Mouse (Mus musculus) lung, postnatal 36 days (tissue): ENCODE measurements at regions not wholly inside any gene's neighbourhood (a gene's known extent, or its start where the extent isn't known, plus 50 kb on each side); places are given as distances from the start of the nearest gene placed in this dataset.

ENCODE experiments used
- DNase-seq: peaks from one replicate; pipeline ENCODE4 v3.0.0; 2022; ENCODE audit warnings: mixed read lengths

GRCm38 (mm10) chr3:149410518-149410917 is 420.2 kb upstream of the Adgrl2 start:
- no peak for DNase-seq

DNA sequence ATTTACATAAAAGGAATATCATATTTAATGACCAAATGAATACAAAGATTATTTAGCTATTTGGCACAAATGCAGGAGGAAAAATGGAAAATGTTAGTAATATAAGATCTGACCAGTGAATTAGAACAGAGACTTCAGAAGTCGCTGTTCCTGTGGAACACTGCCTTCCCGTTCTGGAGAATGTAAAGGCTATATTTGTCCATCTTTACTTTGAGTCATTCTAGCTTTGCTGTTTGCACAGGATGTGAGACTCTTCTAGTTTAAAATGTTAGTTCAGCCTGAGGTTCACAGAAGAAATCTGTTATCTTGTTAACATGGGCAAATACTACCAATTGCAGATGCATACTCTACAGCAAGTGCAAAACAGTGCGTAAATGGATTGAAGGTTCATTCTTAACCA is 418.5 kb upstream of the Adgrl2 start:
- DNase-seq = no peak

- DNase-seq = no peak
These were observed 415.5 kb upstream of the Adgrl2 start for GRCm38 (mm10) chr3:149405872-149406271.

- DNase-seq = no peak
These were observed 414.3 kb upstream of the Adgrl2 start for GRCm38 (mm10) chr3:149404691-149405090.

- no peak for DNase-seq
These were observed 412.1 kb upstream of the Adgrl2 start for GRCm38 (mm10) chr3:149402496-149402895.

DNA sequence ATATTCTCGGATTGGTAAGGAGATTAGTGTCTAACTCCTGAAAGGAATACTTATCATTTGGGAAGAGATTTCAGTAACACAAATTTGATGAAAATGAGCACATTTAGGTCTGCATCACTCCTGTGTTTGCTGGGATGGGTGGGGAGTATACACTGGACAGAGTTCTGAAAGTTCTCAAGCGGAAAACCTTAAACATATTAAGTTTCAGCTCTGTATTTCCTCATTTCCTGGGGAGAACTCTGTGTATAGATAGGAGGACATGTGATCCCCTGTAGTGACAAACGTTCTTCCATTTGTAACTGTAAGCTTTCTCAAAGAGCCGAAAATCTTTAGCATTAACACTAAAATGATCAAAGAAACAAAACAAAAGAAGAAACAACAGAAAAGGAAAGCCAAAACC is 404.7 kb upstream of the Adgrl2 start:
- no peak for DNase-seq

GRCm38 (mm10) chr3:149393317-149394172 is 403.2 kb upstream of the Adgrl2 start:
- DNase-seq = peak; percentile 21

DNA sequence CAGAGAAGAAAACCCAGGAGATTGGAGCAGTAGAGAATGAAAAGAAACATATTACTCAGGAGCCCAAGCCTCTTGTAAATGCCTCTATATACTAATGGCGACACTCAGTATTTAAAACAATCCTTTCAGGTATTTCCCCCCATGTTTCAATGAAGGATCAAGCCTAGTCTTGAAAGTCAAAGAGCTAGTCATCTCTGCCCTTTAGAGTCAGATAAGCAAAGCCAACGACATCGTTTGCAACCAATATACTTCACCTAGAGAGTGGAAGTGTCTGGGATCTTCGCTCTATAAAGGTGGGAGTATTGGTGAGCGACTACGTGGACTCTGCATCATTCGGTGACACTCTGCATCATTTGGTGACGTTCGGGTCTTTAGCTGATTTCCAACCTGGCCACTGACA is 401.8 kb upstream of the Adgrl2 start:
- no peak for DNase-seq

GRCm38 (mm10) chr3:149387537-149387936 is 397.2 kb upstream of the Adgrl2 start:
- DNase-seq = no peak

DNA sequence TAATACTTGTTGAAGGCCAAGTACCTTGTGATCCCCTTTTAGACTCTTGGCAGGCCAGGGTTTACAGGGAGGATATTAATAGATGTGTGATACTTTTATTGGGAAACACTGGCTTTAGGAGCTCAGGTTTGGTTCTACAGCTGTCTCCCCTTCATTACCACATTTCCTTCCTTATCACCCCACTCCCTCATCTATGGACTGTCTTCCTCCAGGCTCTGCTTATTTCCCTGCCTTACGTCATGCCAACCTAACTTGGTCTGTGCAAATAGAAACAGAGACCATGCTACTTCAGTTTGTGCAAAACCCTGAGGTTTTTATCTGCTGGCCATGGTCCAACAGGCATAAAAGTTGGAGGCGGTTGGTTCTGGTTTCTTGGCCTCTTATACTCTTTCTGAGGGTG is 395.7 kb upstream of the Adgrl2 start:
- no peak for DNase-seq

GRCm38 (mm10) chr3:149385336-149385735 is 395.0 kb upstream of the Adgrl2 start:
- no peak for DNase-seq

DNA sequence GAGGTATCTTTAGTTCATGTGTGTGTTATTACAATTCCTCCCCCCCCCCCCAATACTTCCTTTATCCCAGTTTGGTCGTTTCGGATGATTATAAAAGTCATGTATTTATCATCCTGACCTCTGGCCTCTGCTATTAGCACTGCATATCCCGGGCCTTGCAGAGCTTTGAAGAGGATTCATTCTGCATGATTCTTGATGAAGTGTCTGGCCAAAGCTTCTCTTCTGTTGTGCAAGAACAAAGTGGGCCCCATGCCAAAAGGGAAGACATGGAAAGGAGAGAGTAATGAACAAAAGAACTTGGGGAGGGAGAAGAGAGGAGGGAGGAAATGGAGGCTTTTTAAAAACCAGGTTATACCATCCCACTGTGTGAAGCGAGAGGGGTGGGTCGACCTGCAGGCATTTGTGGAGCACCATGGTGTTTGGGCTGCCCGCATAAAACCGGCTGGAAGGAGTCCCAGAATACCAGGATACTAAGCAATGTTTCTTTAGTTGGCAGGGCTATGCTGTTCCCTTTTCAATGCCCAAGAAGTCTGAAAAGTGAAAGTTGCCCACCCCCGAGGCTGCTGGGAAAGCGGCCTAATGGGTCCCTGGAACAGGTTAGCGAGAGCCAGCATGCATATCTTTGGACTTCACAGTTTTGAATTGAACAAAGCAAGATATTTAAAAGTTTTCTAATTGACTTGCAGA is 391.3 kb upstream of the Adgrl2 start:
- peak; percentile 76 for DNase-seq

DNA sequence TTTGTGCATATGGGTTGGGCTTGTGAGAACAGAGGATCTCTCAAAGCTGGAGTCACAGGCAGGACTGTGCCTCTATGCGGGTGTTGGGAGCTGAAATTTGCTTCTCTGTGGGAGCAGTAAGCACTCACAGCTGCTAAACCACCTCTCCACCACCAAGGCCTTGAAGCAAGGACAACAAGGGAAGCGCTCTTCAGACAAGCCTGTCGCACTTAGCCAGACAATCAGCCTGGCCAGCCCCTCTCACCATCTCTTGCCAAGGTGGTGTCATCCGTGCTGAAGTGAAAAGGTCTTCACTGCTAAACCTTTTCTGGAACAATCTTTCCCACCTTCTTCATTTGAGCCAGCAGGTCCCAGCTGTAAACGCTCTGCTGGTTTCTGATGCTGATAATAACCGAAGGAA is 390.7 kb upstream of the Adgrl2 start:
- DNase-seq = no peak

GRCm38 (mm10) chr3:149379866-149380472 is 389.6 kb upstream of the Adgrl2 start:
- peak; percentile 47 for DNase-seq

DNA sequence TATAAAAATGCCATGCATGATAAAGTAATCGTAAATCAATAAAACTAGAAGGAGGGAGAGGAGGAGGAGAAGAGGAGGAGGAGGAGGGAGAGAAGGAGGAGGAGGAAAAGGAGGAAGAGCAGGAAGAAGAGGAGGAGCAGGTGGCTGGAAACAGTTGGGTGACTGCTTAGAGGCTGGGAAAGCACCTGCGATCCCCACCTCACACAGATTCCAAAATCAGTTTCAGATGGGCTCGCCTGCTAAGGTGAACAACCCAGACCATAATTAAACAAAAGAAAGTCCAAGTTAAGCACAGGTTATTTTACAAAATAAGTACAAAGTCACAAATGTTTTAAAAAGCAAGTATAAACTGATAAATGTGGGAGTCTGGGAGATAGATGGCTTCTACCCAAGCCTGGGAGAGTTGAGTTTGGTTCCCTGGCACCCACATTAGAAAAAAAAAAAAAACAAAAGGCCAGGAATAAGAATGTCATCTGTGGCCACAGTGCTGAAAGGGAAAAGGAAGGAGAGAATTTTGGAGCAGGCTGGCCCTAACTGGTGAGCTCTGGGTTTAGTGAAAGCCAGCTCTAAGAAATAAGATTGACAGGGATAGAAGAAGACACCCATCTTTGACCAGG is 389.0 kb upstream of the Adgrl2 start:
- DNase-seq = no peak

DNA sequence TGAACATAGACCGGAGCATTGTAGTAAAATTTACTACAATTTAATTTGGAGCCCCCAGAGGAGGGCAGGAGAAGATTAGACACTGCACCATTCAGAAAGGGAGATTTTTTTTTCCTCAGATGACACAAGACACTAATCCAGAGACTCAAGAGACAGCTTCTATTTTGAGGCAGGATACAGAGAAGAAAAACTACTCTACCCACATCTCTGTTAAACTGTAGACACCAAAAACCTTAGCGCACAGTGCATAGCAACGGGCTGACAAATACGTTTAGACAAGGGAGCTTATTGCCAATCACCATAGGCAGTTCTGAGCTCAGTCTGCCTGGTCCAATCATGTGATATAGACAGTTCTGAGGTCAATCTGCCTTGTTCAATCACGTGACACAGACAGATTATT is 381.1 kb upstream of the Adgrl2 start:
- DNase-seq = no peak

GRCm38 (mm10) chr3:149370517-149371227 is 380.3 kb upstream of the Adgrl2 start:
- DNase-seq = no peak

DNA sequence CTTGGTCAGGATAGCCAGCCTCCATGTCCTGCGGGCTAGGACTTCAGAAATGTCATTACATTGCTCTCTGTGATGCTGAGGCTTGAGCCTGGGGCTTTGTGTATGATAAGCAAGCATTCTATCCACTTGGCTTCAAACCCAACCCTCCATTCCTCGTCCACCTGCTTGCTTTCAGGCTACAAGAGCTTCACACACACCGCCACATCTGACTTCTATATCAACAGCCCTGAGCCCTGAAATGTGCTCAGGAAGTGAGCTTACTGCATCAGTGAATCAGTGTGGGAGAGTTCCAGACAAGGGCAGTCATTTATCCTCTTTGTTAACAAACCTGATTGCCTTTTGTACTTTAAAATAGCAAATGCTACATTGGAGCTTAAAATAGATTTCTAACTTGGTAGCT is 377.5 kb upstream of the Adgrl2 start:
- DNase-seq = no peak

DNA sequence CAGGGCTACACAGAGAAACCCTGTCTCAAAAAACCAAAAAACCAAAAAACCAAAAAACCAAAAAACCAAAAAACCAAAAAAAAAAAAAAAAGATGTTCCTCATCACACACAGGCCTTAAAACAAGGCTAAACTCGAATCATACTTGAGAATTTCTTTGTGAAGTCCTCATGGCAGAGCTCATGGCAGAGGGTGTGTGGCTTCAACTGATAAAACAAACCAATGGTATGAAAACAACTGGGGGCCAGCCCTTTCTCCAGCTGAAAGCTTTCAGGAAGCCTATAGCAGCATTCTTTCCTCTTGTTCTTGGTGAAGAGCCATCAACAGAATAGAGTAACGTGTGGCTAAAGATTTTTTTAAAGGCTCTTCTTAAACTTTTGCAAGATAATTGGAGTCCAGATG is 369.8 kb upstream of the Adgrl2 start:
- no peak for DNase-seq

DNA sequence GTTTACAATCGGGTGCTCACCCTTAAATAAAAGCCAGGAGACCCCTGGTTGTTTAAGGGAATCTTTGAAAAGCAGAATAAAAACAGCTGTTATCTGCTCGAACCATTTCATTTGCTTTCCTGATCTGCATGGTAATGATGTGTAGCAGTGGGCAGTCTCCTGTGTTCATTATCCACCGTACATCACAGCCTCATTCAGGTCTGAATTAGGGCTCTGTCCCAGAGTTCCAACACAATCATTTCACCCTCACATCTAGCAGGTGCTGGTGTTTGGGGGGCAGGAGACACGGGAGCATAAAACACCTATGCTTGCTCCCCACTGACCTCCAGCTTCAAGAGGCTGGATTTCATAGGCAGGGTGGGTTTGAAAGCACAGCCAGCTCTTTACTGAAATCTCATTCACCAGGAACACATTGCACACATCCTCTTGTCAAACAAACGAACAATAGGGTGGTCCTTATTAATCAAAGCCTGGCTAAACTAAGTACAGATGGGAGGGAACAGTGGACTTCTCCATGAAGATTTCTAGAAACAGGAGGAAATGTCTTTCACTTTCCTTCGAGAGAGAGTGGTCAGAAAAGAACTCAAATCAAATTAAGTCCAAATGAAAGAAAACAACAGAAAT is 368.3 kb upstream of the Adgrl2 start:
- peak; percentile 70 for DNase-seq

DNA sequence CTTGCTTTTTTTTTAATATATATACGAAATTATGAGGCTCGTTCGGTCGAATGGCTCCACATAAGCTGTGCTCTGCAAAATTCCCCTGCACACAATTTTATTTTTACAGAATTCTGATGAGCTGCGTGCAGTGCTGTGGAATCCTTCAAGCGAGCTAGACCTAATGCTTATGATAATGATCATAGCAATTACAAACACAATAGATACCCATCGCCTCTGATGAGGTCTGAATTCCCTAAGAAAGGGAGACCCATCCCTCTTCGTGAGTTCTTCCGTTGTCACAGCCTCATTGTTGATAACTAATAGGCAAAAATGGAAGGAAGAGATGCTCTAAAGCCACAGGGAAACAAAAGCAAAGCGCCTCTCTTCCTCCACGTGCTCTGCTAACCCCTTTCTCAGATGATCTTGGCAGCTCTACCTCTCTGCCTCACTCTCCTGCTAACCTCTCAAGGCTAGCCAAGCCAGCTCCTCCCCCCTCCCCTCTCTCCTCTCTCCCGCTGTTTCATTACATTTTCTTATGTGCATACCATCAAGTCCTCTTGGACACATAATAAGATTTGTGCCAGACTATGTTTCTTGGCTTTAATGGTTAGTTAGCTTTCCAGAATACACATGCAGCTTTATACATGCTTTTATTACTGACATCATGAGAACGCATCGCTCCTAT is 367.7 kb upstream of the Adgrl2 start:
- DNase-seq = no peak

- no peak for DNase-seq
These were observed 366.8 kb upstream of the Adgrl2 start for GRCm38 (mm10) chr3:149357121-149357520.
